Mouse (Mus musculus) megakaryocyte, embryonic 14.5 days (primary cell): Measurements from ENCODE around the gene Lhpp.

Source experiments
- FLI1 ChIP-seq: IDR thresholded peaks from 2 replicates; pipeline ENCODE4 v1.6.1; 2012; ENCODE audit warnings: low read length, inconsistent platforms, mixed read lengths
- GATA1 ChIP-seq: IDR thresholded peaks from 3 replicates; pipeline ENCODE4 v1.6.1; 2012; ENCODE audit warnings: mixed read lengths, low read length, inconsistent platforms, borderline replicate concordance

- TF ChIP-seq FLI1 (no peak), GATA1 (no peak)
Observed at GRCm38 (mm10) chr7:132656548-132656947, 46.1 kb downstream of the Lhpp start.
